Mouse (Mus musculus) megakaryocyte-erythroid progenitor cell, adult 5-6 weeks (primary cell): Measurements from ENCODE around the gene Atp2b1. TPM values are rescaled to one million over a fixed set of nuclear protein-coding genes. Genes with fewer than 3 reads are reported as not detected.
"Not testable (repeated sequence)": the region's sequence is repeated elsewhere in the genome, so short reads cannot be mapped to it uniquely, and the experiment has no call there.

Experiments used
- ATAC-seq: replicated peaks from 2 replicates; pipeline ENCODE4 v1.8.0; 2016; ENCODE audit warnings: mild to moderate bottlenecking, inconsistent platforms; ENCODE audit not compliant: severe bottlenecking, poor library complexity, low FRiP score, low TSS enrichment
- total RNA-seq, 2 experiments: library from RNA; stranded (forward) in 1 of 2; stranded (reverse) in 1 of 2; fragments of 200-1000, 215-1000 nt in 1 of 2; fragments of >200 nt in 1 of 2; fragmentation: Nextera tagmentation in 1 of 2; gene quantifications; 2 replicates each; pipeline ENCODE4 v1.2.3; 2014 to 2017

Gene Atp2b1
- total RNA-seq, 2 experiments from 2014 or later, result 15.8 to 26.7 TPM

GRCm38 (mm10) chr10:98995016-98995747 lies 81.0 kb downstream of the Atp2b1 start:
- not testable (repeated sequence) for ATAC-seq

GRCm38 (mm10) chr10:99004866-99005265 lies 90.7 kb downstream of the Atp2b1 start:
- ATAC-seq, result no peak

- ATAC-seq, result no peak
These were observed 96.9 kb downstream of the Atp2b1 start for GRCm38 (mm10) chr10:99011084-99011483.

- no peak for ATAC-seq
These were observed 97.9 kb downstream of the Atp2b1 start for GRCm38 (mm10) chr10:99012086-99012485.

- no peak for ATAC-seq
These were observed 100.5 kb downstream of the Atp2b1 start for GRCm38 (mm10) chr10:99014737-99015136.

DNA sequence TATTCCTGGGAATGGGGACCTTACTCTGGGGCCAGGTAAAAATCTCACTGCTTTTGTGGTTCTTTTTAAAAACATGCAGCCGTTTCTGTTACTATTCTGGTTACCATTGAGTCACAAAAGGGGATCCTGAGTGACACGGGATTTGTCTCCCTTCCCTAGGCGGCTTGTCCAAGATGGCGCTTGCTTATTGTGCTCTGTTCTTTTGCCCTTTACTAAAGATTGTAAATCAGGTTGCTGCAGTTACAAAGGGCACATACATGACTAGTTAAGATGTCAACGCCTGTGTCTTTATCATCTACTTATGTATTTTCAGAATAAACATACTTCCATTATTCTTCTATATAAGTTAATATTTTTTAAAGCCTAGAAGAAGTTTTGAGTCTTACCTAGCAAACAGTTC lies 102.8 kb downstream of the Atp2b1 start:
- no peak for ATAC-seq

- ATAC-seq, result peak; percentile 88
These were observed 113.3 kb downstream of the Atp2b1 start for GRCm38 (mm10) chr10:99027462-99027861.

- ATAC-seq, result no peak
These were observed 115.6 kb downstream of the Atp2b1 start for GRCm38 (mm10) chr10:99029844-99030243.

- no peak for ATAC-seq
These were observed 119.9 kb downstream of the Atp2b1 start for GRCm38 (mm10) chr10:99033830-99034828.

DNA sequence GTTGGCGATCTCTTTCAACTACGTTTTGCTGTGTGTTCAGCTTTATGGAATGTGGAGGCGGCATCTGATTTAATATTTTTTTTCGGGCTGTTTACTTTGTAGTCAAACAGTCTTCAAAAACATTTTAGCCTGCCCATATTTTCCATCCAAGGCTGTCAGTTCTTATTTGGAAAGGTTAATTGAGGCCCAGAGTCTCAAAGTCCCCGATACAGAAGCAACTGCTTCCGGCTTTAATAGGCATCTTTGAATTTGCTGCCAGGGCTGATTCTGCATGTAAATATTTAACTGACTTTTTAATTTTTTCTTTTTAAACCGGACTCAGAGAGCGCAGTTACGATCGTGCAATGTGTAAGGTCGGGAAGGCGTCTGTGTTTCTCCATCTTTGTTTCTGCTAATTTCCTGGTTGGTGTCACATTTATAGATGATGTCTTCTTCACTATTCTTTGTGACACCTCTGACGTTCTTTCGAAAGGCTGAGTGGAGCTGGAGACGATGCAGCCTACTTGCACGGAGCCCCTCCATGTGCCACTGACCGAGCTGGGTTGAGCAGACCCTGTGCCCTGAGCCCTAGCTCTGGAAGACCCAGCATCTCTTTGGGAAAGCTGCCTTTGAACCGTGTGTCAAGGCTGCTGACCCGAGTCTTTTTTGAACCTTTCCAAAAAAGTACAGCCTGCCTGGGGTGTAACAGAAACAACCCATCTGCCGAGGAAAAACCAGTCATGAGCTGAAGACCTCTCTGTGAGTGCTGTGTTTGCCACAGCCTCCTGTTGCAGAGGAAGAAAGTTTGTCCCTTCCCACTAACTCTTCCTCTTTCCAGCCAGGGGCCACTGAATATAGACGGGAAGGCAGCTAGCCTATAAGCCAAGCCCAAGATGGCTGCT lies 123.2 kb downstream of the Atp2b1 start:
- no peak for ATAC-seq

GRCm38 (mm10) chr10:99038866-99039265 lies 124.7 kb downstream of the Atp2b1 start:
- ATAC-seq, result no peak

- no peak for ATAC-seq
These were observed 126.0 kb downstream of the Atp2b1 start for GRCm38 (mm10) chr10:99040171-99040570.

GRCm38 (mm10) chr10:99046756-99047550 lies 132.7 kb downstream of the Atp2b1 start:
- ATAC-seq, result no peak

DNA sequence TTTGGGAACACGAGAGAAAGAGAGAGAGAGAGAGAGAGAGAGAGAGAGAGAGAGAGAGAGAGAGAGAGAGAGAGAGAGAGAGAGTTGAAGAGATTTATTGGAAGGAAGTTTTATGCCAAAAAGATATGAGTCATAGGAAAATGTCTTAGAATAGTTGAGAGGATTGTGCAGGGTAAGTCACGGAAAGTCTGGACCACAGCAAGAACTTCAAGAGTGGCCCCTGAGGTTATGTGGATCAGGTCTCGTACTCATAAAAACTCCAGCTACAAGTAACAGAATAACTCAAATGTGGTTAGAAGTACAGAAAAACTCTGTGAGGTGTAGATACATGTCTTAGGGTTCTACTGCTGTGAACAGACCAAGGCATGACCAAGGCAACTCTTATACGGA lies 133.3 kb downstream of the Atp2b1 start:
- no peak for ATAC-seq

- ATAC-seq, result no peak
These were observed 135.9 kb downstream of the Atp2b1 start for GRCm38 (mm10) chr10:99050093-99050492.

GRCm38 (mm10) chr10:99053111-99053510 lies 138.9 kb downstream of the Atp2b1 start:
- no peak for ATAC-seq

GRCm38 (mm10) chr10:99060588-99060987 lies 146.4 kb downstream of the Atp2b1 start:
- ATAC-seq, result no peak

GRCm38 (mm10) chr10:99061418-99061817 lies 147.2 kb downstream of the Atp2b1 start:
- peak; percentile 41; the same call in 1 of the 2 replicates for ATAC-seq

- ATAC-seq, result no peak
These were observed 148.3 kb downstream of the Atp2b1 start for GRCm38 (mm10) chr10:99062546-99062945.
